Mouse (Mus musculus) forebrain, embryonic 13.5 days (tissue): ENCODE data around the gene Emp1. TPM values are rescaled to one million over a fixed set of nuclear protein-coding genes. Genes with fewer than 3 reads are reported as not detected.
A peak's percentile ranks its signal among the peaks of the same experiment; 100 is the strongest.

Source experiments
- ATAC-seq: fragments of 200-750 bp; cut with Nextera tagmentation; 2 replicates; pipeline ENCODE4 v1.8.0; 2017
- H3K27ac ChIP-seq: fragments of 300-500 bp; sonication (generic); 2 replicates; pipeline ENCODE4 v1.5.1; 2015; ENCODE audit warnings: inconsistent platforms, mild to moderate bottlenecking, moderate library complexity
- H3K27me3 ChIP-seq: fragments of 300-500 bp; sonication (generic); 2 replicates; pipeline ENCODE4 v1.6.1; 2015; ENCODE audit warnings: mild to moderate bottlenecking, inconsistent platforms
- H3K36me3 ChIP-seq: fragments of 300-500 bp; sonication (generic); 2 replicates; pipeline ENCODE4 v1.6.1; 2015; ENCODE audit warnings: mild to moderate bottlenecking, inconsistent platforms; ENCODE audit not compliant: poor library complexity, severe bottlenecking
- H3K4me1 ChIP-seq: fragments of 300-500 bp; sonication (generic); 2 replicates; pipeline ENCODE4 v1.6.1; 2015; ENCODE audit warnings: inconsistent platforms
- H3K4me2 ChIP-seq: fragments of 300-500 bp; sonication (generic); 2 replicates; pipeline ENCODE4 v1.6.1; 2015; ENCODE audit warnings: inconsistent platforms, mild to moderate bottlenecking, moderate library complexity
- H3K4me3 ChIP-seq: fragments of 300-500 bp; sonication (generic); 2 replicates; pipeline ENCODE4 v1.5.1; 2015; ENCODE audit warnings: mild to moderate bottlenecking, inconsistent platforms
- H3K9ac ChIP-seq: fragments of 300-500 bp; sonication (generic); 2 replicates; pipeline ENCODE4 v1.6.1; 2015; ENCODE audit warnings: mild to moderate bottlenecking, inconsistent platforms
- H3K9me3 ChIP-seq: fragments of 300-500 bp; sonication (generic); replicated peaks from 2 replicates; pipeline ENCODE4 v1.6.1; 2016; ENCODE audit warnings: inconsistent platforms
- WGBS: fragments of 180-500 bp; shearing (Covaris S2); methylation state at CpG from one replicate; pipeline ENCODE4 v1.1.7; 2015; 5-methylcytosine and 5-hydroxymethylcytosine counted together
- polyA plus RNA-seq: library from polyadenylated mRNA; unstranded; fragments of >200 nt; fragmentation: Nextera tagmentation; extraction: Ambion mirVana; gene quantifications from 2 replicates; pipeline ENCODE4 v1.2.1, GENCODE M21; 2015

The Emp1 gene
- polyA plus RNA-seq, 1 experiment from 2014 or later = 5.0 TPM

GRCm38 (mm10) chr6:135333994-135334651, 28.2 kb upstream of the Emp1 start:
- ATAC-seq = no peak

GRCm38 (mm10) chr6:135336376-135336775, 26.0 kb upstream of the Emp1 start:
- Histone ChIP-seq H3K9me3 (no peaks in the 10 kb centered on the region), H3K27me3 (no peaks in the 10 kb centered on the region), H3K9ac (no peak overlapping the region), H3K27ac (no peak overlapping the region), H3K4me3 (no peak overlapping the region), H3K36me3 (no peaks in the 10 kb centered on the region), H3K4me1 (peaks cover 14% of the 10 kb centered on the region), H3K4me2 (no peak overlapping the region)
- WGBS = 93% methylated on average over 8 of the region's 8 CpGs
- ATAC-seq = no peak

More at GRCm38 (mm10) chr6:135333994-135334651, 28.2 kb upstream of the Emp1 start:
- no peak overlapping the region for H3K4me2 ChIP-seq
- H3K4me1 ChIP-seq = peaks cover 14% of the 10 kb centered on the region
- H3K9ac ChIP-seq = no peak overlapping the region
- 74% methylated on average over 5 of the region's 5 CpGs for WGBS
- H3K9me3 ChIP-seq = no peaks in the 10 kb centered on the region
- no peak overlapping the region for H3K4me3 ChIP-seq
- no peaks in the 10 kb centered on the region for H3K36me3 ChIP-seq
- no peaks in the 10 kb centered on the region for H3K27me3 ChIP-seq
- no peak overlapping the region for H3K27ac ChIP-seq

GRCm38 (mm10) chr6:135340355-135341075, 21.8 kb upstream of the Emp1 start:
- no peaks in the 10 kb centered on the region for H3K27me3 ChIP-seq
- no peak overlapping the region for H3K27ac ChIP-seq
- no peak overlapping the region for H3K9ac ChIP-seq
- H3K36me3 ChIP-seq = no peaks in the 10 kb centered on the region
- H3K9me3 ChIP-seq = no peaks in the 10 kb centered on the region
- no peak for ATAC-seq
- WGBS = 85% methylated on average over 9 of the region's 9 CpGs
- H3K4me3 ChIP-seq = no peak overlapping the region
- no peak overlapping the region for H3K4me2 ChIP-seq
- no peaks in the 10 kb centered on the region for H3K4me1 ChIP-seq

GRCm38 (mm10) chr6:135341076-135341378, 21.3 kb upstream of the Emp1 start:
- ATAC-seq = no peak
- H3K36me3 ChIP-seq = no peaks in the 10 kb centered on the region
- H3K9ac ChIP-seq = no peak overlapping the region
- no peaks in the 10 kb centered on the region for H3K4me1 ChIP-seq
- no peak overlapping the region for H3K4me3 ChIP-seq
- H3K9me3 ChIP-seq = no peaks in the 10 kb centered on the region
- H3K4me2 ChIP-seq = no peak overlapping the region
- no peaks in the 10 kb centered on the region for H3K27me3 ChIP-seq
- WGBS = 82% methylated on average over 4 of the region's 4 CpGs
- no peak overlapping the region for H3K27ac ChIP-seq

GRCm38 (mm10) chr6:135351638-135352302, 10.6 kb upstream of the Emp1 start:
- H3K27me3 ChIP-seq = no peaks in the 10 kb centered on the region
- peak; percentile 46 for ATAC-seq
- H3K4me3 ChIP-seq = no peak overlapping the region
- no peaks in the 10 kb centered on the region for H3K9me3 ChIP-seq
- WGBS = 72% methylated on average over 8 of the region's 8 CpGs
- no peak overlapping the region for H3K9ac ChIP-seq
- peak overlapping the region; percentile 35; the same call in 1 of the 2 replicates for H3K27ac ChIP-seq
- H3K4me1 ChIP-seq = peaks cover 17% of the 10 kb centered on the region
- no peaks in the 10 kb centered on the region for H3K36me3 ChIP-seq
- H3K4me2 ChIP-seq = no peak overlapping the region

GRCm38 (mm10) chr6:135352537-135352936, 9.8 kb upstream of the Emp1 start:
- 23% methylated on average over 4 of the region's 4 CpGs for WGBS
- H3K9me3 ChIP-seq = no peaks in the 10 kb centered on the region
- no peak overlapping the region for H3K27ac ChIP-seq
- H3K4me1 ChIP-seq = peaks cover 17% of the 10 kb centered on the region
- H3K27me3 ChIP-seq = no peaks in the 10 kb centered on the region
- ATAC-seq = peak; percentile 51; the same call in 1 of the 2 replicates
- H3K9ac ChIP-seq = no peak overlapping the region
- no peak overlapping the region for H3K4me3 ChIP-seq
- no peak overlapping the region for H3K4me2 ChIP-seq
- H3K36me3 ChIP-seq = no peaks in the 10 kb centered on the region

GRCm38 (mm10) chr6:135354953-135355352, 7.4 kb upstream of the Emp1 start:
- Histone ChIP-seq H3K4me1 (peaks cover 17% of the 10 kb centered on the region), H3K4me2 (no peak overlapping the region), H3K9me3 (no peaks in the 10 kb centered on the region), H3K9ac (no peak overlapping the region), H3K4me3 (no peak overlapping the region), H3K27ac (no peak overlapping the region), H3K27me3 (no peaks in the 10 kb centered on the region), H3K36me3 (no peaks in the 10 kb centered on the region)
- no peak for ATAC-seq
- 83% methylated on average over 4 of the region's 4 CpGs for WGBS

GRCm38 (mm10) chr6:135360331-135360730, 2.0 kb upstream of the Emp1 start:
- no peak overlapping the region for H3K4me2 ChIP-seq
- no peaks in the 10 kb centered on the region for H3K36me3 ChIP-seq
- WGBS = 51% methylated on average over 4 of the region's 4 CpGs
- H3K9ac ChIP-seq = no peak overlapping the region
- ATAC-seq = no peak
- H3K27me3 ChIP-seq = no peaks in the 10 kb centered on the region
- no peak overlapping the region for H3K4me3 ChIP-seq
- no peaks in the 10 kb centered on the region for H3K9me3 ChIP-seq
- peaks cover 14% of the 10 kb centered on the region for H3K4me1 ChIP-seq
- H3K27ac ChIP-seq = no peak overlapping the region

- Histone ChIP-seq H3K4me3 (no peak overlapping the region), H3K9me3 (no peaks in the 10 kb centered on the region), H3K4me2 (no peak overlapping the region), H3K9ac (no peak overlapping the region), H3K27me3 (no peaks in the 10 kb centered on the region), H3K27ac (no peak overlapping the region), H3K36me3 (no peaks in the 10 kb centered on the region), H3K4me1 (peaks cover 14% of the 10 kb centered on the region)
- 68% methylated on average over 3 of the region's 3 CpGs for WGBS
- ATAC-seq = 0 out of 2 replicates have a peak, but pooled peaks have one; percentile 19
These were observed 267 bp upstream of the Emp1 start for GRCm38 (mm10) chr6:135362098-135362458.

- Histone ChIP-seq H3K4me3 (no peak overlapping the region), H3K27me3 (no peaks in the 10 kb centered on the region), H3K36me3 (no peaks in the 10 kb centered on the region), H3K4me2 (no peak overlapping the region), H3K9ac (no peak overlapping the region), H3K9me3 (no peaks in the 10 kb centered on the region), H3K27ac (no peak overlapping the region), H3K4me1 (peaks cover 22% of the 10 kb centered on the region)
- no peak for ATAC-seq
- 73% methylated on average over 10 of the region's 10 CpGs for WGBS
These were observed 1.1 kb downstream of the Emp1 start for GRCm38 (mm10) chr6:135363344-135364040.

GRCm38 (mm10) chr6:135364041-135364745, 1.8 kb downstream of the Emp1 start:
- Histone ChIP-seq H3K4me3 (no peak overlapping the region), H3K27me3 (no peaks in the 10 kb centered on the region), H3K36me3 (no peaks in the 10 kb centered on the region), H3K4me2 (no peak overlapping the region), H3K27ac (no peak overlapping the region), H3K9me3 (no peaks in the 10 kb centered on the region), H3K9ac (no peak overlapping the region), H3K4me1 (peaks cover 22% of the 10 kb centered on the region)
- 38% methylated on average over 9 of the region's 9 CpGs for WGBS
- no peak for ATAC-seq
